Mouse (Mus musculus) granulocyte monocyte progenitor cell, adult 5-6 weeks (primary cell): ENCODE results near the gene Rasl12. TPM values are rescaled to one million over a fixed set of nuclear protein-coding genes. Genes with fewer than 3 reads are reported as not detected.

Experiments used
- ATAC-seq: replicated peaks from 2 replicates; pipeline ENCODE4 v1.8.0; 2016; ENCODE audit warnings: mild to moderate bottlenecking, moderate TSS enrichment, inconsistent platforms; ENCODE audit not compliant: poor library complexity, severe bottlenecking
- total RNA-seq, 2 experiments: library from RNA; stranded (forward) in 1 of 2; stranded (reverse) in 1 of 2; fragments of 200-712, 200-1000 nt in 1 of 2; fragments of >200 nt in 1 of 2; fragmentation: Nextera tagmentation in 1 of 2; gene quantifications; 2 replicates each; pipeline ENCODE4 v1.2.3; 2014 to 2017

The Rasl12 gene
- total RNA-seq, 2 experiments from 2014 or later: not detected

DNA sequence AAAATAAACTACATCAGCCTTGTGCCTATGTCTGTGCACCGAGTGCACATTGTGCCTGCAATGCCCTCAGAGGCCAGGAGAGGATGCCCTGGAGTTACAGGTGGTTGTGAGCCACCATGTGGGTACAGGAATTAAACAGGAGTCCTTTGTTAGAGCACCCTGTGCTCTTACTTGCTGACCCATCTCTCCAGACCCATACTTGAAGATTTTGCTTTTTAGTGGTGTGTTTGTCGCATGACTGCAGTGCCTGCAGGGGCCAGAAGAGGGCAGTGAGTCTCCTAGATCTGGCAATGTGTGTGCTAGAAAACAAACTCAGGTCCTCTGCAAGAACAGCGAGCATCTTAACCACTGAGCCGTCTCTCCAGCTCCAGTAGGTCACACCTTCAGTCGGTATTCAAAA lies 35.8 kb downstream of the Rasl12 start:
- ATAC-seq: peak; percentile 49

- no peak for ATAC-seq
Observed at GRCm38 (mm10) chr9:65435211-65435610, 36.9 kb downstream of the Rasl12 start.

DNA sequence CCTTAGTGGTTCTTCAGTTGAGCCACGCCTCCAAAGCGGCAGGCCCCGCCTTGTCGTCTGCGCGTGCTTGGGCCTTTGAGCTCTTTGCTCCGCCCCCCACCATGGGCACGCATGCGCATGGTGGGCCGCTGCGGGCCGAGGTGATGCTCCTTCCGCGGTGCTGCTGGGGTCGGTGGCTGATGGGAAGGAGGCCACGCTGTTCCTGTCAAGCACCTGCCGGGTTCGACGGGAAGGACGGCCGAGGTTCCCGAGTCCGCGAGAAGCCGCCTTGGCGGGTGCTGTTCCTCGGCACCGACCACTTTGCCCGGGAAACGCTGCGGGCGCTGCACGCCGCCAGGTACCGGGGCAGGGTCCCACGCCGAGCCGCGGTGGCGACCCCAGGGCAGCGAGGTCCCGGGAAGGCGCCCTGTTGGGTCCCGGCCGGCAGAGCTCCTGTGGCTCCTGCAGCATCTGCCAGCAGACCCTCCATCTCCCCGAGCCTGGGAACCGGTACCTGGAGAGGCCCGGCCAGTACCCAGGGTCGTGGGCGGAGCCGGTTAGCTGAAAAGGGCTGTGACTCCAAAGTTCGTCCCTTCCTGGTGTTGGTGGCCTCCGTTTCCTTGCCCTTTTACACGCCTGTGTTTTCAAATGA lies 37.5 kb downstream of the Rasl12 start, which contains the start of gene Mtfmt:
Gene Mtfmt, plus strand, starts transcription at position 112 of the 631 bp plus-strand sequence.
- peak; percentile 95 for ATAC-seq

DNA sequence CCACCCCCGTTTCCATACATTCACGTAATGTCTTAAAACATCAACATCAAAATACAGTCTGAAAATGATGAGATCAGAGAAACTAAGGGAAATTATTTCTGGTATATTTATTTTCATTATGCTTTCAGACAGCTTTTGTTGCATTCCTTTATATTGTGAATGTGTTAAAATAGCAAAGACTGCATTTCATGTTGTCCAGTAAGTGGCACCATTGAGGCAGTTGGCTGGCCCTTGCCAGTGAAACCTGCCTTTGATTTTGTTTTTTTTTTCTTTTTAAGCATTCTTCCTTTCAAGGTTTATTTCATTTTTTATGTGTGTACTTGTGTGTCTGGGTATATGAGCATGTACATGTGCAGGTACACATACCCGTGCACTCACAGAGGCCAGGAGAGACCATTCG lies 46.4 kb downstream of the Rasl12 start:
- ATAC-seq: no peak

DNA sequence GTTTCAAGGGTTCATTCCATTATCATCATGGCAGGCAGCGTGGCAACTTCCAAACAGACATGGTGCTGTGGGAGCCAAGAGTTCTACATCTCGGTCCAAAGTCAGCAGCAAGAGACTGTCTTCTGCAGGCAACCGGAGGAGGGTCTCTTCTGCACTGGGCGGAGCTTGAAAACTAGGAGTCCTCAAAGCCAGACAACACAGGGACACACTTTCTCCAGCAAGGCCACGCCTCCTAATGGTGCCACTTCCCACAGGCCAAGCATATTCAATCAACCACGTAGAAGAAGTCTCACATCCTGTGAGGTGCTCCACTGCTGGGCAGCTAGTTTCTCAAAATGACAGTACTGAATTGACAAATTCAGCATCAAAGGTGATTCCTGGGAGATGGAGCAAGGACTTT lies 49.6 kb downstream of the Rasl12 start:
- ATAC-seq: no peak

DNA sequence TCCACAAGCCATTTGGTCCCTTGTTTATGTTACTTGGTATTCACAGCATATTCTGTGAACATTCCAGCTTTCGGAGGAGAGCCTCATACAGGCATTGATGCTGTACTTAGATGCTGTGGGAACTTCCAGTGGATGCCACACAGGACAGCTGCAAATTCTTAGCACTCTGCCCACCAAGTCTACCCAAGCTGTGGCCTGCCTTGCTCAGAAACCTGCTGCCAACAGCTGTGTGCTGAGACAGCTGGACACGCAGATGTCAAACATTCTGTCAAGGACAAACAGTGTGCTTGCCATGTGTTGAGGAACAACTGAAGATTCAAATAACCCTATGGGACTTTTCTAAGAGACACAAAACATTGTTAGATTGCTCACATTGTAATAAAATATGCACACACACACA lies 60.7 kb downstream of the Rasl12 start:
- ATAC-seq: no peak

DNA sequence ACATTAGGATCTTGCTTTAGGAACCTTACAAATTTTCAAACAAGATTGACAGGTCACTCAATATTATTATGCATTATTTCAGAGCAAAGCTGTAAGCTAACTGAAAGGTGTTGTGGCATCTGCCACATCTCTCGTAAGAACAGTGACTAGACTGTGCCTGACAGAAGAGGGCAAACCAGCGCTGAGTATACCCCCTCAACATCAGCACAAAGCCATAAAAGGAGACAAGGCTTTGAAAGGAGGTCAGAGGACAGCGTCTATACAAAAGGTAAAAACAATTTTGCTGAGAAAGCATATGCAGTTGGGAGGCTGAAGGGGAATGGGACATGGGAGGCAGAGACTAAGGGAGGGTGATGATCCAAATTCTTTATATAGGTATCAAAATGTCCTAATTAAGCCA lies 61.9 kb downstream of the Rasl12 start:
- no peak for ATAC-seq

DNA sequence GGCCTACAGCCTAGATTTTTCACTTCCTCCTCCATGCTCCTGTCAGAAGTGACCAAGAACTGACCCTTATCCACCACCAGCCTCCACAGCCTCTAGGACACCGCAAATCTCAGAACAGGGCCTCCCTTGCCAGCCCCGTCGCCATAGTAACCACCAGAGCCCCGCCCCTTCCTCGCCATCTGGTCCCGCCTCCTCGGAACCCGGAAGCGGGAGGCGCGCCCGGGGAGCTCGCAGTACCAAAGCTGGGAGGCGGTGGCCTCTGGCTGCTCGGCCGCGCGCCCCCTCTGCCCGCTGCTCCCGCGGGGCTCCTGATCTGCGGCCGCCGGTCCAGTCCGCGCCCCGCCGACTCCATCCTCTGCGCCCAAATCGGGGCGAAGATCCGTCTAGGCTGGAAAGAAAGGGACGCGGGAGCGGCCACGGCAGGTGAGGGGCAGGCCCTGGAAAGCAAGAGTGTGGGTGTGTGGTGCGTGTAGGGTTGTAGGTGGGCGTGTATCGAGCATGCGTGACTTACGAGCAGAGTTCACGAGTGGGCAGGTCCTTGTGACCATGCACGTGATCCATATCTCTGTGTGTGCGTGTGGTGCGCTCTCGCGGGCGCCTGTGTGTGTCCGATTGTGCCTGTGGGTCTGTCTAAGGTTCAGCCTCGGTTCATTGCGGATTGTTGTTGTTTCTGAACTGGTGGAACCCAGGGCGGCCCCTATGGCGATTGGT lies 62.6 kb downstream of the Rasl12 start, which contains the start of gene Spg21:
Gene Spg21, plus strand, starts transcription at position 216 of the 711 bp plus-strand sequence.
- ATAC-seq: peak; percentile 97

DNA sequence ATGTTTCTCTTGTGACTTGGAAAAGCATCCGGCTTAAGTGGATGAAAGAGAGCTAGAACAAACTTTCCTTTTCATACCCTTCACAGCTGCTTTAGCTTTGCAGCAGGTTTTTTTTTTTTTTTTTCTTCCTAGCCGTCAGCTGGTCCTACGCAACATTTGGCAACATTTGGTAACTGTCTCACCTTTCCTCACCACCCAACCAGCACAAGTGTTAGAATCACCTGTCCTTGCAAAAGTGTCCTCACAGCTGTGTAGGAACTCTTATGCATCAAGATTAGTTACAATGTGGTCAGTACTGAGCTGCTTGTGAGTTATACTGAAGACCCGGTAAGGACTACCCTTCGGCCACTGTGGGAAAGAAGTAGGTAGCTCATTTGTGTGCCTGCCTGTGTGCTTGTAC lies 64.2 kb downstream of the Rasl12 start:
- ATAC-seq: no peak

DNA sequence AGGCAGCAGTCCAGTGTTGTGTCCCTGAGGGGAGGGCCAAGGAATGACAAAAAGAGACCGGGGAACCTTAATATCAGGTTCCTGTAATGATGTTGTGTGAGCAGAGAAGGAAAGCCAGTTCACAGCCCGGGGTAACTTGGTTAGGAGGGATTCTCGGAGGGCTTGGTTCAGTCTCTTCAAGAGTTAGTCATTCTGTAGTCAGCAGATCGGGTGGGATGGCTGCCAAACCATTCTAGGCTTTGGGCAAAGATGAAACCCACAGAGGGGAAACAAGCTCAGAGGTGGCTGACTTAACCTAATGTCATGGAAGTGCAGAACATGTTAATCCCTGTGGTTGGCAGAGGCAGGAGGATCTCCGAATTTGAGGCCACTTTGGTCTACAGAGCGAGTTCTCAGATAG lies 65.9 kb downstream of the Rasl12 start:
- ATAC-seq: no peak

Other genes starting within 250 kb of the Rasl12 start
- 2.1 and 8.0 TPM in 2 replicates for gene Parp16, start 203.2 kb upstream of the Rasl12 start, total RNA-seq (2014; fragmentation: Nextera tagmentation)
- gene Parp16, start 203.2 kb upstream of the Rasl12 start, total RNA-seq (2017): 1.4 and 2.2 TPM in 2 replicates
- not detected in 2 replicates for gene Cilp, start 133.3 kb upstream of the Rasl12 start, total RNA-seq (2014; fragmentation: Nextera tagmentation)
- not detected in 2 replicates for gene Cilp, start 133.3 kb upstream of the Rasl12 start, total RNA-seq (2017)
- gene Clpx, start 104.2 kb upstream of the Rasl12 start, total RNA-seq (2014; fragmentation: Nextera tagmentation): 15.8 and 24.0 TPM in 2 replicates
- 44.3 and 51.7 TPM in 2 replicates for gene Clpx, start 104.2 kb upstream of the Rasl12 start, total RNA-seq (2017)
- gene Pdcd7, start 52.4 kb upstream of the Rasl12 start, total RNA-seq (2014; fragmentation: Nextera tagmentation): 11.3 and 14.7 TPM in 2 replicates
- 23.0 and 40.2 TPM in 2 replicates for gene Pdcd7, start 52.4 kb upstream of the Rasl12 start, total RNA-seq (2017)
- not detected in 2 replicates for gene Ubap1l, start 37.5 kb upstream of the Rasl12 start, total RNA-seq (2014; fragmentation: Nextera tagmentation)
- not detected in 2 replicates for gene Ubap1l, start 37.5 kb upstream of the Rasl12 start, total RNA-seq (2017)
- 0.85 TPM in 1 of 2 replicates, not detected in the other for gene Kbtbd13, start 6.9 kb upstream of the Rasl12 start, total RNA-seq (2014; fragmentation: Nextera tagmentation)
- 0.31 and 0.52 TPM in 2 replicates for gene Kbtbd13, start 6.9 kb upstream of the Rasl12 start, total RNA-seq (2017)
- not detected in 2 replicates for gene Slc51b, start 24.4 kb downstream of the Rasl12 start, total RNA-seq (2014; fragmentation: Nextera tagmentation)
- not detected in 2 replicates for gene Slc51b, start 24.4 kb downstream of the Rasl12 start, total RNA-seq (2017)
- 17.9 and 35.8 TPM in 2 replicates for gene Mtfmt, start 37.3 kb downstream of the Rasl12 start, total RNA-seq (2014; fragmentation: Nextera tagmentation)
- 23.5 and 24.2 TPM in 2 replicates for gene Mtfmt, start 37.3 kb downstream of the Rasl12 start, total RNA-seq (2017)
- 81.6 and 82.9 TPM in 2 replicates for gene Spg21, start 62.4 kb downstream of the Rasl12 start, total RNA-seq (2014; fragmentation: Nextera tagmentation)
- 70.2 and 82.2 TPM in 2 replicates for gene Spg21, start 62.4 kb downstream of the Rasl12 start, total RNA-seq (2017)
- not detected in 2 replicates for gene Ankdd1a, start 121.7 kb downstream of the Rasl12 start, total RNA-seq (2014; fragmentation: Nextera tagmentation)
- gene Ankdd1a, start 121.7 kb downstream of the Rasl12 start, total RNA-seq (2017): not detected in 2 replicates
- 15.4 and 20.2 TPM in 2 replicates for gene Plekho2, start 181.5 kb downstream of the Rasl12 start, total RNA-seq (2014; fragmentation: Nextera tagmentation)
- 7.1 and 12.6 TPM in 2 replicates for gene Plekho2, start 181.5 kb downstream of the Rasl12 start, total RNA-seq (2017)
- gene Pif1, start 188.7 kb downstream of the Rasl12 start, total RNA-seq (2014; fragmentation: Nextera tagmentation): 5.3 and 5.4 TPM in 2 replicates
- gene Pif1, start 188.7 kb downstream of the Rasl12 start, total RNA-seq (2017): 8.7 and 13.2 TPM in 2 replicates
- 7.5 TPM in 1 of 2 replicates, not detected in the other for gene Rbpms2, start 231.1 kb downstream of the Rasl12 start, total RNA-seq (2014; fragmentation: Nextera tagmentation)
- 0.67 TPM in 1 of 2 replicates, not detected in the other for gene Rbpms2, start 231.1 kb downstream of the Rasl12 start, total RNA-seq (2017)